Mouse (Mus musculus) lung, adult 2 months (tissue): ENCODE measurements around the gene Jak2.

Source experiments
- CTCF ChIP-seq: fragments of 200-500 bp; IDR thresholded peaks from 2 replicates; pipeline ENCODE4 v1.5.1; 2011; ENCODE audit warnings: mild to moderate bottlenecking, low read length, control low read depth; ENCODE audit not compliant: insufficient read depth
- POLR2A ChIP-seq: fragments of 200-500 bp; IDR thresholded peaks from 2 replicates; pipeline ENCODE4 v1.6.1; 2011; ENCODE audit warnings: low read depth, mild to moderate bottlenecking, control low read depth, low read length, borderline replicate concordance; ENCODE audit errors: extremely low read depth

- TF ChIP-seq CTCF (no peak), POLR2A (no peak)
Observed at GRCm38 (mm10) chr19:29278944-29279587, 27.4 kb downstream of the Jak2 start.
